Mouse (Mus musculus): ENCODE results near the gene Osbpl5.

The Osbpl5 gene

DNA sequence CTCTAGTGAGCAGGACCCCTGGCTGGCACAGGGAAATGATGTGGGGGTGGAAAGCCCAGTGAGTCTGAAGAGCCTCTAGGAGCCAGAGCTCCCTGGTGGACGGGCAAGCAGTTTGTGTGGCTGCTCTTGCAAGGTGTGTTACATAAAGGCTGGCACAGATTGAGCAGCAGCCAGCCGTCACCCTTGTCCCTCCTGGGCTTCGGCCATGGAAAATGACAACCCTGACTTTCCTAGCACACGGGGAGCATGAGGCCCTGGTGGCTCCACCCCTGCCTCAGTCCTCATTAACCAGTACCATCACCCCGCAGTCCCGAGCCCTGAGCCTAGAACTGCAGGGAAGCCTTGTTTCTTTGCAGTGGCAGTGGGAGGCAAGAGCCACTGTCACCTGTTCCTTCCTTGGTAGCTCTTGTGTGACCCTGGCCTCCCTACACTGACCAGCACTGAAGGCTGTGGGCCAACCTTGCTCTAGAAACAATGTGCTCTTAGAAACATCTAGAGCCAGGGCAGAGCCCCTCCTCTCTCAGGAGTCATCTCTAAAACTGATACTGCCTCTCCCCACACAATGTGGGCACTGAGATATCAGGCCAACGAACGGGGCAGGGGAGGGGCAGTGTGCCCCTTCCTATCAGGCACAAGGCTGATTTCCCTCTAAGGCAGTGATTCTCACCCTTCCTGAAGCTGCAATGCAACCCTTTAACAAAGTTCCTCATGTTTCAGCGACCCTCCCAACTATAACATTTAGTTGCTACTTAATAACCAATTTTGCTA is 1.2 kb downstream of the Osbpl5 start:
- DNase-seq (ENCODE audit: low spot score) = no peak

DNA sequence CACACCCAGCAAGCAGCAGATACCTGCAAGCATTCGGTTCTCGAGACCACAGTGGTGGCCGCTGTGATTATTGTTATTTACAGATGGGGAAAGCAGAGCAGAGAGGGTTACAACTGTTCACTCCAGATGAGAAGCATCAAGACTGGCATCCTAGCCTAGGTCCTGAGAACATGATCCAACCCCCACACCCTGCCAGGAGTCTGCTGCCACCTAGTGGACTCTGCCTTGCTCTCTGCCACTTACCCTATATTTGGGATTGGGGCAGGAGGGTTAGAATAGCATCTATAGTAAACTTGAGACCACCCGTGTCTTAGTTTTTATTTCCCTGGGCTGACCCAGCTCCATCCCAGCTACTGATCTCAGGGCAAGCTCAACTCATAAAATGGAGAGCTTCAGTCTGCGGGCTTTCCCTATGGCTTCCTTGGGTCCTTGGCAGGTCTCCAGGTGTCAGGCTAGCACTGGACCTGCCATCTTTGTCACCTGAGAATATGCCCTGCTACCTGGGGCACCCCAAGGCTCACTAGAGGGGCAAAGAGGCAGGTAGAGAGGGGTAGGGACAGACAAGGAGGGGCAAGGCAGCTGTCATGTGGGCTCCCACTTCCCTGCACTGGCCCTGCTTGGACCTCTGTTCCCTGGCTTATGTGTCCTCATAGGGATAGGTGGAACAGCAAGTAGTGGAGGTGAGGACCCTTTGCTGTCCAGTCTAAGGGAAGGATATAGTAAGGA is 2.6 kb downstream of the Osbpl5 start:
- DNase-seq (ENCODE audit: low spot score) = peak; percentile 62

DNA sequence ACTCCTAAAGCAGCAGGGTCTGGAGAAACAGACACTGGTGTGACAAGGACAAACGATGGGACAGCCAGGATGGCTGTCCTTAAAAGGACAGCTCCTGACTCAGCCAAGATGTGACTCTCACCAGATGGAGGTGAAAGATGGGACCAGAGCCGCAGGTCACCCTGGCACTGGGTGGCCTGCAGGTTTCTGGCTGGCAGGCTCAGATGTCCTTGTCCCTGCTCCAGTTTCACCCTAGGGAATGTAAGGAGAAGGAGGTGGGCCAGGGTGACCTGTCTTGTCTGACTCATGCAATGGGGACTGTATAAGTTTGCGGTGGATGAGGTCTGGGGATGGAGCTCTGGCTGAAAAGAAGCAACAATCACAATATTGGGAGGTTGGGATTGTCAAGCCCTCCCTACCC is 4.2 kb downstream of the Osbpl5 start:
- DNase-seq (ENCODE audit: low spot score) = no peak

DNA sequence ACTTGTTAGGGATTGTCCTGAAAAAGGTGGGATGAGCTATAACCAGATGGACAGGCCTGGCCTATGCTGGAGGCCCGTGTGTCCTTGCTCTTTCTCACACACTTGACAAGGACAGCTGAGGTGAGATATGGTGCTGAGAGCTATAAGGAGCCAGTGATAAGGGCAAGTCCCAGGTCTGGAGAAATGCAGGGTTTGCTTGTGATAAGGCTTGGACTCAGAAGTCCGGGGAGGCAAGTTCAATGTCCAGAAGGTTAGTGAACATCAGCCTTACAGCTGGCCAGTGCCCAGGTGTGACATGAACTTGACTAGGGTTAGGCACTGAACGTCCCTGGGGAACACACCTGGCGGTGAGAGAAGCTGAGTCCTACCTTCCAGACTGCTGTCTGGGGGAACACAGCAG is 4.7 kb downstream of the Osbpl5 start:
- DNase-seq (ENCODE audit: low spot score) = no peak

DNA sequence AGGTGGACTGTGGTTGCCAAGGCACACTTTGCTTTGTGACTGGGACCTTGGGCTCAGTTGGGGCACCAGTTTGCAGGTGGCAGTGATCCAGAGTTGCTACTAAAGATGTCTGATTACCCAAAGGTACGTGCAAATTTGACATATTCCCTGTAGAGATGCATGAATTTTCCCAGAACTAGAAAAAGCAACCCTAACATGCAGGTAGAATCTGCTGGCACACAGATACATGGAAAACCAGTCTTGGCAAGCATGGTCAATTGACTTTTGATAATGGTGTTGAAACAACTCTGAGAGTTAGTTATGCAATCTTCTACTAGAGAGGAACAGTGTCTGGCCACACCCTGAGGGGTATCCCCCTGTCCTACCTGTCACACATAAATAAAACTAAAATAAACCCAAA is 5.4 kb downstream of the Osbpl5 start:
- no peak for DNase-seq (ENCODE audit: low spot score)

DNA sequence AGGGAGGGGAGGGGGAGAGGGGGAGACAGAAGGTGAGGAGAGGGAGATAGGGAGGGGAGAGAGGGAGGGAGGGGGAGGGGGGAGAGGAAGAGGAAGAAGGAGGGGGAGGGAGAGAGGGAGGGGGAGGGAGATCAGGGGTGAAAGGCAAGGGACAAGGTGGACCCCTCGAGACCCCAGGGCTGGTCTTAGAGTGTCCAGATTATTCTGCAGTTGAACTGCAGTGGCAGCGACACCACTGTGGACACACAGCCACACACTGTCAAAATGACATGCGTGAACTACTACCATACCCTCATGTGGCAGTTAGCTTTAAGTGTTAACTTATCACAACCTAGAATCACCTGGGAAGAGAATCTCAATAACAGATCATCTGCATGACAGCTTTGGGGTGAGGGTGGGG is 7.7 kb downstream of the Osbpl5 start:
- no peak for DNase-seq (ENCODE audit: low spot score)

DNA sequence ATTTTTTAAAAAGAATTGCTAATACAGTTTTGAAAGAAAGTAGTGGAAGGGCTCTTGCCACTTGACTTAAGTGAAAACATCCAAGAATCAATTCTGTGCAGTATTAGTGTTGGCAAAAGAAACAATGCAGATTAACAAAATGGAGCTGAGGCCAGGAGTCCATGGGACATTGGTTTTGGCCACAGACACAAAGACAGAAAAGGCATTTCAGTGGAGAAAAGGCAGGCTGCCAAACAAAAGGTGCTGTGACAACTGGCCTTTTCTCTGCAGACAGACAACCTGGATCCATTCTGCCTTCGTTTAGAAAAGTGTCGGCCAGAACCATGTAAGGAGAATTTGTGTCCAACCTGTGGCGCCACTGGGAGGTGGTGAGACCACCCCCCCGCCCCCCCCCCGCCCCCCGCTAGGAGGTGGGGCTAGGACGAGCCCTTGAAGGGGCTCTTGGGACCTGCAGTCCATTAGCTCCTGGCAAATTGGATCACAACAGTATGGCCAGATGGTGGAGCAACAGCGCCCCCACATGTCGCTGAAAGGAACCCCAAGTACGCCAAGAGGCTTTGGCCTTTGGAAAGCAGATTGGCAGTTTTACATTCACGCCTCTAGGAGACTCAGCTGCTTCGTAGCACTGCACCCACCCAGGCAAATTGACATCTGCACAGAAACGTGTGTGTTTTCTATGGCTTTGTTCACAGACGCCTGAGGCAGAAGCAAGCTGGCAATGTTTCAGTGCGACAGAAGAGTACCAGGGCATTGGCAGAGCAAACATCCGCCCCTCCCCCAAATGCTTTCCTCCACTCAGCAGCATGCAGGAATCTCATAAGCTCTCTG is 8.5 kb downstream of the Osbpl5 start:
- DNase-seq (ENCODE audit: low spot score) = peak; percentile 90

DNA sequence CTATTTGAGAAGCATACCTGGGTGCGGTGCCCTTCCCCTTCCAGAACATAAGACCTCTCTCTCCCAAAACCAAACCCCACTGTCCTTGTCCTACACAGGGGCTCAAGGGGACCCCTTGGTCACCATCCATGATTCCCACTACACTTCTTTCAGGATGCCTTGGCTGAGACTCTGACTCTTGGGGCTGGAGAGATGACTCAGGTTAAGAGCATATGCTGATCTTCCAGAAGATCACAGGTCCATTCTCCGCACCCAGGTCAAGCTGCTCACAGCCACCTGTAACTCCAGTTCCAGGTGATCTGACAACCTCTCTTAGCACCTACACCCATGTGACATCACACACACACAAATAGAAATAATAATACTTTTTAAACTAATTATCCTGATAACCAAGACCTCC is 16.1 kb downstream of the Osbpl5 start:
- no peak for DNase-seq (ENCODE audit: low spot score)

DNA sequence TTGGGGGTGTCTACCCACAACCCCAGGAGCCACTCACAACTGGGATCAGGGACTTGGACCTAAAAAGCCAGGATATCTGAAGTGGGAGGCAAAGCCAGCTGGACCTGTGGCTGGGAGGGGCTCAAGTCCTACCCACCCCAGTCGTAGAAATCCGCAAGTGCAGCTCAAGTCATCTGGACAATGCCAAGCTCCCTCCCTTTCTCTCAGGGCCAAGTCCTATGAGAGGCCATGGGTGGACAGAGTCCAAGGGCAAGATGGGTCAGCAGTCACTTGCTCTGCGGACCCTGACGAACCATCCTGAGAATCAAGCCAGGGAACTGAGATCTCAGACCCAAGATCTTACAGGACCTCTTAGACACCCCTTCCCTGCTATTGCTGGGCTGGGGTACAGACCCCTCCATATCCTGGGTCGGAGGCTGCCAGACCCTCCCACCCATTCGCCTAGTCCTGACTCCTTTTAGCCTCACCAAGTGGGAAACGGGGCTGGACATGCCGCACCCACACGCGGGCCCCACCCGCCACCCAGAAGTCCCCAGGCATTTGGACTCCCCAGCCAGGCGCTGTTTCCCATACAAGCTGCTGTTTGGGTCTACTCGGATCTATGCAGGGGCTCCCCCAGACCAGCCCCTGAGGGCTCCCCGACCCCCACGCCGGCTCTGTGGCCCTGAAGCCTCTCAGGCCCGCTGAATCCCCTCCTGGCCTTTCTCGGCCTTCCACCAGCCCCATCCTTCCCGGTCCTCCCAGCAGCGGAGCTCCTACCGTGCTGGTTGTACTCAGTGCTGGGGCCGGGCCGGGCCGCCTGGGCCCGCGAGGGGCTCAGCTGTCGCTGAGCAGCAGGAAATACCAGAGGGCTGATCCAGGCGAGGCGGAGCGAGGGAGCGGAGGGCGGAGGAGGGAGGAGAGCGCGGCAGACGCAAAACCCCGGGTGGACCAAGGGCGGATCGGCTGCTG is 17.0 kb downstream of the Osbpl5 start:
- DNase-seq (ENCODE audit: low spot score) = peak; percentile 73

DNA sequence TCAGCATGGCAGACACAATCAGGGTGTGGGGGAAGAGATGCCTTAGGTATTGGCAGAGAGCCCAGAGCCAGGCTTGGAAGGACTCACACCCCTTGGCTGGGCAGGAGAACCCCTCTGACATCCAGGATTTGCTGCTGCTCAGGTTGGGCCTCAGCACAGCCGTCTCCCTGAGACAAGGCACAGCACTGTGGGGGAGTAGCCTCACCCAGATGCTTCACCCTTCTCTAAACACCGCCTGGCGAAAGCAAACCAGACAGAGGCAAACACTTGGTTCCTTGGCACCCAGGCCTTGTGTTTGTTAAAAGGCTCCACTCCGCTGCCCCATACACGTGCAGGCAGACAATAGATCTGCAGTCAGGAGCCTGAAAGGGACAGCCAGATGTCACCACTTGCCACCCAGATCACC is 18.2 kb downstream of the Osbpl5 start:
- no peak for DNase-seq (ENCODE audit: low spot score)

DNA sequence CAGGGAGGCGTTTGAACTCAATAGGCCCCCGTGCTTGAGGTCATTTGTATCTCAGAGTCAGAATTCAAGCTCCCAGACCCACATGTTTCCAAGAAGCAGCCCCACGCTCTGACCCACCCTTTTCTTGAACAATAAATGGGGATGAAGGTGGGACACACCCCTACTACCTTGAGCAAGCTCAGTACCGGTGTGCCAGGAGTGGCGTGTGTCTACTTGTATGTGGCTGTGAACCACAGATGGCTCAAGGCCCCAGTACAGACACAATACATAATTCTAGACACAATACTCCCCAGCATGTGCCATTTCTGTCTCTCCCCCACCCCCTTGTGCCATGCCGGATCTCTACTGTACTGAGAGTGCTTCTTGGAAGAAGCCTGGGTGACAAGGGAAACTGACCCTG is 18.6 kb downstream of the Osbpl5 start:
- no peak for DNase-seq (ENCODE audit: low spot score)

DNA sequence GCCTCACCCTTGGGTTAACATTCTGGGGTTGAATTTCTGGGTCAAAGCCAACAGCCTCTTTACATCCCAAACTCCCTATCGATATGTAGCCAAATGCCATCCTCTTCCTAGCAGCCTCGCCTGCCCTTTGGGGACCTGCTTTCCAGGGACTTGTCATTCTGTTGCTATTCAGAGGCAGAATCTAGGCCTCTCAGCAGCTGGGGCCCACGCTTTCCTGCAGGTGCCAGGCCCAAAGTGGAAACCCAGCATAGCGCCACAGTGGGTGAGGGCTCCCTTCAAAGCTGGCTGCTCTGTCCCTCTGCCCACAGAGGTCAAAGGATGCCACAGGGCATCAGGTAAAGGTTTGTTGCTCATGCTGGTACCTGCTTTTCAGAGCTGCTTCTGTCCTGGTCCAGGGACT is 23.0 kb downstream of the Osbpl5 start:
- DNase-seq (ENCODE audit: low spot score) = no peak

DNA sequence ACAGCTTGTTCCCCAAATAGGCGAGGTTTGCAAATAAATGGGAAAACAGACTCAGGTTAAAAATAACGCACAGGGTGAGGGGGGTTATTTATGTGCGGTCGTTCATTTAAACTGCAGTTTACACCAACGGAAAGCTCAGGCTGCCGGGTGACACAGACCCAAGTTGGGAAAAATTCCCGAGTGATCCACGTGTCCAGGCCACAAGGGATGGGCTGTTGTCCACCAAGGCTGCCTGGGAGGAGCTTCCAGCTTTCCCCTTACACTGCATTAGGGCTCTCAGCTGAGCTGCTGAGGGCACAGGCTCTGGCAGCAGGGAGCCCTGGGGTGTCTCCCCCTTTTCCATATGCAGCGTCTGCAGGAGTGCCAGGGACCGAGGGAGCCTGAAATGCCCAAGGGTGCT is 26.9 kb downstream of the Osbpl5 start:
- no peak for DNase-seq (ENCODE audit: low spot score)

DNA sequence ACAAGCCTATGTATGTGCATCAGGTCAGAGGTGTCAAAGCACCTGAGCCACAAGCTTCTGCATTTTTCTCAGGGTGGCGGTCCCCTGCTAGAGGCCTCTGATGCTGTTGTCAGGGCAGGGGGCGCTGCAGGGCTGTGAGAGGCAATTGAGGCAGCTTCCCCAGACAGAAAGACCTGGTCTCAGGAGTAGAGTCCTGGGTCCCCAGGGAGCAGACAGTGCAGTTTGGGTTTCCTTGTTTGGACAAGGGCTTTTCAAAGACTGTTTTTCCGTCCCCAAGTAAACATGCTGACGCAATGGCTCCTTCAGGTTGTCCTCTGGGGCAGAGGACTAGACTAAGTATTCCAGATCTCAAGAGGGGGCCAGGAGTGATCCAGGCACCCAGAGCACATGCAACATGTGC is 30.4 kb downstream of the Osbpl5 start:
- no peak for DNase-seq (ENCODE audit: low spot score)

DNA sequence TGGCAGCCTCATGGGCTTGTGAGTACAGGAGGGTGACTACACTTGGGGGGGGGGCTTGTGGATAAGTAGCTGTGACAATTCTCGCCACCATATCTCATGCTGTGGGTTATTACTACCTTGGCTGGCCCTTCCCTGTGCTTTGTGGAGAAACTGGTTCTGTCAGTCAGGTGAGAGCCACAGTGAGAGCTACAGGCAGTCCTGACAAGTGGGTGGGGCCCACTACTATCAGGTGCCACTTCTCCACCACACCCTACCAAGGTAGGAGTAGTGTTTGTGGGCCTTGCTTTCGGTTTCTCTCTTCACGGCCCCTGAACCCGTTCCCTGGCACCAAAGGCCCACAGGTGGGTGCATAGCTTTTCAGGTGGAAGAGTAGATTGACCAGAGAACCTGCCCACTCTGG is 32.9 kb downstream of the Osbpl5 start:
- DNase-seq (ENCODE audit: low spot score) = no peak

DNA sequence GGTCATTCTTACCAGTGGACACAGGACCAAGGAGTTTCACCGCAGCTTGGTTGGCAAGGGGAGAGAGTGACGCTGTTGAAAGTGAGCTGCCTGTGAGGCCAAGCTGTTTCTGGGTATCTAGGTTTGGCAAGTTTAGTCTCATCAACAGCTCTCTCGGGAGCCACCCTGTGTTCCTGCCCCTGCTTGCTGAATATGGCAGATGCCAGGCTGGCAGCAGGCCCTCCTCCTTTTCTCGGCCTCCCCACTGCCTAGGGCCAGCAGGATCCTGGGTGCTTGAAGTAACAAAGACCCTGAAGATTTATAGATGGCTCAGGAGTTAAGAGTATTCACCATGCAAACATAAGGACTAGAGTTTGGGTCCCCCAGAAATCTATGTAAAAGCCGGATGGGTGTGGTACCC is 34.1 kb downstream of the Osbpl5 start:
- DNase-seq (ENCODE audit: low spot score) = peak; percentile 48

DNA sequence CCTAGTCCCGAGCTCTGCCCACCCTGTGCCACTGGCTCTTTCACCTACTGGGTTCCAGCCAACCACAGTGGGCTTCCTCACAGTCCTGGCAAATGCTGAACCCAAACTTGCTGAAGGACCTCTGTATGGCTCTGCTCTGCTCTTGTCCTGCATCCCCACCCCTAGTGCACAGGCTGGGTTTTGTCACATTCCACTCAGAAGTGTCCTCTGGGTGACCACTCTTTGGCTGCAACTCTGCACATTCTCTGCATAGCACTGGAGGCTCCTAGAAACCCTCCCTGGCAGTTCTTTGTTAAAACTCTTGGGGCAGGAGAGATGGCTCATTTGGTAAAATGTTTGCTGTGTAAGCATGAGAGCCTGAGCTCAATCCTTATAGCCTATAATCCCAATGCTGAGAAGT is 39.0 kb downstream of the Osbpl5 start:
- no peak for DNase-seq (ENCODE audit: low spot score)

DNA sequence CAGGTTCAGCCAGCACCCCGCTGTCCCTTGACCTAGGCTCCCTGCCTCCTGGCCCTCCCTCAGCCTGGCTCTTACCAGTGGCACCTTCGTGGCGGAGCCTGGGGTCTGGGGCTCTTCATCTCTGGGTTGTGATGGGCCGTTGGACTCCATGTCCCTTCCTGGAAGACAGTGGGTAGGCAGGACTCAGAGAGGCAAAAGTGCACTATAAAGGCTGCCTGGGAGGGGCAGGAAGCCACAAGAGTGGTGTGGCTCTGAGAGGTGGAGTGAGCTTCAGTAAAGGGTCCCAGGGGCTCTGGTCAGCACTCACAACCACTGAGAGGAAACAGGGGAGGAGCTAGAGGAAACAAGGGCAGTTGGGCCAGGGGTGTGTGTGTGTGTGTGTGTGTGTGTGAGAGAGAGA is 43.4 kb downstream of the Osbpl5 start:
- no peak for DNase-seq (ENCODE audit: low spot score)

DNA sequence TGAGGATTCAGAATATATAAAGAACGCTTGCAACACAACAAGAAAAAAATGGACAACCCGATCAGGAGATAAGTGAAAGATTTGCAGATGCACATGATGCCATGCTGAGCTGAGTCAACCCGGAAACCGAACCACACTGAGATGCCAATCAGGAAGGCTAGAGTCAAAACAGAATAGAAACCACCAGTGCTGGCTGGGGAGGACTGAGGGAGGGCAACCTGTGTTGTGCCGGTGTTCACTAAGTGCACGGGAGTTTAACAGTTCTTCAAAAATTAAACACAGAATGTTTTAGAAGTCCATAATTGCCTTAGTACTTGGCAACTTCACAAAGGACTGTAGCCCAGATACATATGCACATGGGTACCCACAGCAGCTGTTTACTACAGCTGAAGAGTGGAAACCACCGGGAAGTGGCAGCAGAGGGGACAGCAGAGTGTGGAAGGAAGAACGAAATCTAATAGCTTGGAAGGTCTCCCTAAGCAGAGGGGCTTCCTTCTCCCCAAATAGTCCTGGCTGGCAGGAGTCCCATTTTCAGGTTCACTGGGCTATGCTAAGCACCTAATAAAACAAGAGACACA is 43.9 kb downstream of the Osbpl5 start:
- no peak for DNase-seq (ENCODE audit: low spot score)

DNA sequence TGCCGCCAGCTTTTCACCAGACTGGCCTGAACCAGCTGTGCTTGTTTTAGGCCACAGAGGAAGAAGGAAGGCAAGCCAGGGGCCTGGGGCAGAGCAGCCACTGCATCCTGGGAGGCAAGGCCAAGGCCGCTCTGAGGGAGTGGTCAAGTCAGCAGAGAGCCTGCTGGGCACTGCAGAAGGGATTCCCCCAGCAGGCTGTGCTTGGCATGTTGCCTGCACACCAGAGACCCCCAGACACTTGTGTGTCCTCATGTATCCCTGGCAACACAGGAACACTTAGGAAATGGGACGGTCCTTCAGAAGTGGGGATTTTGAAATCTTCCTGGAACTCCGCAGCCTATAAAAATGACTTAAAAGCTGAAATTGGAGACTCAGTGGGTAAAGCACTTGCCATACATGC is 44.8 kb downstream of the Osbpl5 start:
- DNase-seq (ENCODE audit: low spot score) = no peak

DNA sequence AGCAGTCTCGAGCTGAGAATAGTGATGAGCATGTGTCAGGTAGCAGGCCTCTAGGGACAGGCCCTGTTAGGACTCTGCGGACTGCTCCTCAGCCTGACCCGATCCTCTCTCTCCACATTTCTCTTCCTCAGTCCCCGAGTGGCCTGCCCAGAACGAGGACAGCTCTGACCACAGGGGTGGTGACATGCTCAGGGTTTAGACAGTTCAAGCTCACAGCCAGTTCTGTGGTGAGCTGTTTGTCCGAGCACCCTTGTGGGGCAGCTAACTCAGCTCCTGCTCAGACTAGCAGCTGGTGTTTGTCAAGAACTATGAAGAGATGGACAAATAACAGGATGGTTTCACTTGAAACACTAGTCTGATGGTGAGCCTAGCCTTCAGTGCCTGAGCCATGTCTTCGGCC is 45.4 kb downstream of the Osbpl5 start:
- DNase-seq (ENCODE audit: low spot score) = no peak
